Mouse (Mus musculus): Measurements from ENCODE around the gene Troap. TPM values are rescaled to one million over a fixed set of nuclear protein-coding genes. Genes with fewer than 3 reads are reported as not detected.

Troap gene
- total and polyA plus RNA-seq, 3 experiments = 25.8 to 70.2 TPM; not detected in 1

DNA sequence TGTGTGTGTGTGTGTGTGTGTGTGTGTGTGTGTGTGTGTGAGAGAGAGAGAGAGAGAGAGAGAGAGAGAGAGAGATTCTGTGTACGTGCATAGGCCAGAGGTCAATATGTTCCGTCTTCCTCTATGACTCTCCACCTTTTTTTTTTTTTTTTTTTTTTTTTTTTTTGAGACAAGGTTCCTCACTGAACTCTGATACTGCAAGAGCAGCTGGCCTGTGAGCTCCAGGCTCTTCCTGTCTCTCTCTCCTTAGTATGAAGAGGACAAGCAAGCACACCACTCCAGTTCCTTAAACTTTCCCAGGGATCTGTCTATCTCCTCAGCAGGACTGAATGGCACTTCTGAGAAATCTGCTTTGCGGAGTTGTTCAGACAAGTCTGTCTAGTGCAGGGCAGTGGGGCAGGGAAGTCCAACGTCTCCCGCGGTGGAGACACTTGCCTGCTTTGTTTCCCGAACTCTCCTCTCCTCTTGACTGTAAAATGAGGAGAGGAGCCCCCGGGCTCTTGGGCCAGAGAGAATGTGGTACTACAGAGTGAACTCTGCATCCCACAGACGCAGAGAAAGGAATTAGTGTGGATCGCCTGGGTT, 45.4 kb upstream of the Troap start:
- H3K79me2 ChIP-seq (ENCODE audit: control insufficient read depth, insufficient read depth, low read length, poor library complexity) = peaks cover 33% of the 10 kb centered on the region
- peaks cover 8 to 20% of the 10 kb centered on the region in 2 experiments for H3K4me1 ChIP-seq (ENCODE audit: control insufficient read depth in 1 of 2, insufficient read depth in 2 of 2, low read length in 2 of 2)
- peak; percentile 82 for DNase-seq (ENCODE audit: low read depth, low spot score)
- H3K27ac ChIP-seq (ENCODE audit: control insufficient read depth, low read depth, low read length) = peak overlapping the region; percentile 79
- TF ChIP-seq MYC (IDR thresholded peaks at IDR 0.05; ENCODE audit: low read depth, low read length) (no peak), NELFE (IDR thresholded peaks at IDR 0.05; ENCODE audit: low read depth, low read length) (peak; percentile 52; the same call in 1 of the 2 replicates), ZKSCAN1 (IDR thresholded peaks at IDR 0.05; ENCODE audit: low read depth, low read length) (peak; percentile 21; the same call in 1 of the 2 replicates), ZNF384 (IDR thresholded peaks at IDR 0.05; ENCODE audit: low read depth, low read length) (peak; percentile 99), E2F4 (IDR thresholded peaks at IDR 0.05; ENCODE audit: borderline replicate concordance, low read depth, low read length) (no peak), POLR2AphosphoS2 (IDR thresholded peaks at IDR 0.05; ENCODE audit: low read length) (0 out of 2 replicates have a peak, but pooled peaks have one; percentile 23), TBP (IDR thresholded peaks at IDR 0.05; ENCODE audit: low read depth, low read length) (peak; percentile 76; the same call in 1 of the 2 replicates), GABPA (IDR thresholded peaks at IDR 0.05; ENCODE audit: low read depth, low read length) (no peak), RCOR1 (IDR thresholded peaks at IDR 0.05; ENCODE audit: low read depth, low read length) (peak; percentile 35; the same call in 1 of the 2 replicates), EP300 (IDR thresholded peaks at IDR 0.05; ENCODE audit: low read depth in 1 of 2, low read length in 2 of 2) (peak; percentile 11 to 60; a peak in 3 of 4 replicates), KAT2A (conservative IDR thresholded peaks at IDR 0.05; ENCODE audit: low read depth, low read length) (0 out of 2 replicates have a peak, but pooled peaks have one; percentile 31), CHD2 (IDR thresholded peaks at IDR 0.05; ENCODE audit: low read length) (no peak), ETS1 (IDR thresholded peaks at IDR 0.05; ENCODE audit: low read depth, low read length) (peak; percentile 71), SMC3 (IDR thresholded peaks at IDR 0.05; ENCODE audit: low read depth, low read length) (no peak), NRF1 (IDR thresholded peaks at IDR 0.05; ENCODE audit: insufficient read depth, low read depth, low read length, poor library complexity, severe bottlenecking) (no peak), SIN3A (IDR thresholded peaks at IDR 0.05; ENCODE audit: low read length) (peak; percentile 78), USF1 (IDR thresholded peaks at IDR 0.05; ENCODE audit: low read depth, low read length) (no peak), MAX (IDR thresholded peaks at IDR 0.05; ENCODE audit: low read length) (no peak), MYB (IDR thresholded peaks at IDR 0.05; ENCODE audit: low read depth, low read length) (no peak), ZC3H11A (IDR thresholded peaks at IDR 0.05; ENCODE audit: low read depth, low read length) (no peak), USF2 (IDR thresholded peaks at IDR 0.05; ENCODE audit: borderline replicate concordance in 1 of 2, insufficient read depth in 1 of 2, low read depth in 1 of 2, low read length in 2 of 2) (no peak), POLR2A (IDR thresholded peaks at IDR 0.05; ENCODE audit: control insufficient read depth in 1 of 2, insufficient read depth in 1 of 2, low read depth in 1 of 2, low read length in 2 of 2, poor library complexity in 1 of 2) (peak in 1 of 2 experiments; percentile 26; a peak in 1 of 4 replicates), BHLHE40 (IDR thresholded peaks at IDR 0.05; ENCODE audit: borderline replicate concordance, low read depth, low read length) (no peak), TCF12 (IDR thresholded peaks at IDR 0.05; ENCODE audit: low read depth, low read length) (peak; percentile 17; the same call in 1 of the 2 replicates), CHD1 (IDR thresholded peaks at IDR 0.05; ENCODE audit: low read depth, low read length) (peak; percentile 42; the same call in 1 of the 2 replicates), ELF1 (IDR thresholded peaks at IDR 0.05; ENCODE audit: low read depth, low read length) (peak; percentile 73), POLR2AphosphoS5 (IDR thresholded peaks at IDR 0.05; ENCODE audit: borderline replicate concordance, low read depth, low read length) (no peak), JUND (IDR thresholded peaks at IDR 0.05; ENCODE audit: low read depth, low read length) (peak; percentile 78), MAZ (IDR thresholded peaks at IDR 0.05; ENCODE audit: low read depth, low read length) (0 out of 2 replicates have a peak, but pooled peaks have one; percentile 6), TAL1 (IDR thresholded peaks at IDR 0.05; ENCODE audit: low read length) (no peak), GATA1 (IDR thresholded peaks at IDR 0.05; ENCODE audit: low read depth, low read length) (no peak), HCFC1 (IDR thresholded peaks at IDR 0.05; ENCODE audit: low read depth, low read length) (peak; percentile 60), MXI1 (IDR thresholded peaks at IDR 0.05; ENCODE audit: low read depth, low read length) (no peak; the same call in none of the 2 replicates), CTCF (IDR thresholded peaks at IDR 0.05 in 2 of 3, conservative IDR thresholded peaks at IDR 0.05 in 1 of 3; ENCODE audit: control insufficient read depth in 1 of 3, insufficient read depth in 1 of 3, low read depth in 2 of 3, low read length in 3 of 3, poor library complexity in 1 of 3, severe bottlenecking in 1 of 3) (no peak), ZMIZ1 (IDR thresholded peaks at IDR 0.05; ENCODE audit: low read depth, low read length) (peak; percentile 65; the same call in 1 of the 2 replicates)
- no peaks in the 10 kb centered on the region for H3K27me3 ChIP-seq (ENCODE audit: control insufficient read depth in 1 of 2, insufficient read depth in 2 of 2, low read length in 2 of 2)
- H3K36me3 ChIP-seq (ENCODE audit: control insufficient read depth in 1 of 2, insufficient read depth in 2 of 2, low read length in 2 of 2) = peaks cover 0 to 24% of the 10 kb centered on the region in 2 experiments; a peak in 2 of 4 replicates
- H3K4me3 ChIP-seq (ENCODE audit: control insufficient read depth in 1 of 2, insufficient read depth in 1 of 2, low read depth in 2 of 2, low read length in 2 of 2) = peak overlapping the region; percentile 76 to 90
- peak overlapping the region; percentile 61 for H3K9ac ChIP-seq (ENCODE audit: control insufficient read depth, low read depth, low read length, poor library complexity, severe bottlenecking)
- H3K9me3 ChIP-seq (replicated peaks; ENCODE audit: insufficient read depth, low read length) = no peaks in the 10 kb centered on the region

All from MEL (cell line).